Mouse (Mus musculus) lung, embryonic 16.5 days (tissue): Measurements from ENCODE around the gene Btnl2. TPM values are rescaled to one million over a fixed set of nuclear protein-coding genes. Genes with fewer than 3 reads are reported as not detected.

ENCODE experiments used
- ATAC-seq: fragments of 200-750 bp; cut with Nextera tagmentation; 2 replicates; pipeline ENCODE4 v1.8.0; 2017; ENCODE audit warnings: low read depth, mild to moderate bottlenecking, moderate library complexity
- H3K27ac ChIP-seq: fragments of 300-500 bp; sonication (generic); 2 replicates; pipeline ENCODE4 v1.5.1; 2014; ENCODE audit warnings: mild to moderate bottlenecking, control low read depth, low read length
- H3K27me3 ChIP-seq: fragments of 300-500 bp; sonication (generic); 2 replicates; pipeline ENCODE4 v1.6.1; 2014; ENCODE audit warnings: low read depth, low read length, mixed read lengths; ENCODE audit not compliant: control insufficient read depth, insufficient read depth
- H3K36me3 ChIP-seq: fragments of 300-500 bp; sonication (generic); 2 replicates; pipeline ENCODE4 v1.6.1; 2014; ENCODE audit warnings: low read length; ENCODE audit not compliant: control insufficient read depth, insufficient read depth
- H3K4me1 ChIP-seq: fragments of 300-500 bp; sonication (generic); replicated peaks from 2 replicates; pipeline ENCODE4 v1.6.1; 2014; ENCODE audit warnings: low read length, mixed read lengths; ENCODE audit not compliant: control insufficient read depth, insufficient read depth
- H3K4me2 ChIP-seq: fragments of 300-500 bp; sonication (generic); 2 replicates; pipeline ENCODE4 v1.6.1; 2014; ENCODE audit warnings: low read depth, low read length, control low read depth
- H3K4me3 ChIP-seq: fragments of 300-500 bp; sonication (generic); 2 replicates; pipeline ENCODE4 v1.5.1; 2014; ENCODE audit warnings: mild to moderate bottlenecking, low read length, control low read depth
- H3K9ac ChIP-seq: fragments of 300-500 bp; sonication (generic); 2 replicates; pipeline ENCODE4 v1.6.1; 2014; ENCODE audit warnings: low read length, control low read depth
- H3K9me3 ChIP-seq: fragments of 300-500 bp; sonication (generic); 2 replicates; pipeline ENCODE4 v1.6.1; 2016; ENCODE audit warnings: low read length; ENCODE audit not compliant: control insufficient read depth
- WGBS: fragments of 180-500 bp; shearing (Covaris S2); extraction: QIAGEN DNeasy Blood & Tissue Kit; methylation state at CpG from one replicate; pipeline ENCODE4 v1.1.7; 2014; 5-methylcytosine and 5-hydroxymethylcytosine counted together
- polyA plus RNA-seq: library from polyadenylated mRNA; unstranded; fragments of >200 nt; fragmentation: Nextera tagmentation; extraction: Ambion mirVana; gene quantifications from 2 replicates; pipeline ENCODE4 v1.2.1, GENCODE M21; 2015

Gene Btnl2
- polyA plus RNA-seq, 1 experiment from 2014 or later = 0.09 TPM

GRCm38 (mm10) chr17:34313393-34313792 lies 41.2 kb upstream of the Btnl2 start:
- H3K9me3 ChIP-seq = no peaks in the 10 kb centered on the region
- no peak overlapping the region for H3K4me3 ChIP-seq
- WGBS = 38% methylated on average over 3 of the region's 3 CpGs
- H3K4me1 ChIP-seq = no peaks in the 10 kb centered on the region; the same call in 1 of the 2 replicates
- no peak overlapping the region for H3K9ac ChIP-seq
- no peak overlapping the region for H3K27ac ChIP-seq
- no peaks in the 10 kb centered on the region for H3K27me3 ChIP-seq
- ATAC-seq = no peak
- H3K4me2 ChIP-seq = no peak overlapping the region
- no peaks in the 10 kb centered on the region for H3K36me3 ChIP-seq

GRCm38 (mm10) chr17:34314286-34314685 lies 40.3 kb upstream of the Btnl2 start:
- H3K27me3 ChIP-seq = no peaks in the 10 kb centered on the region
- no peak for ATAC-seq
- H3K9me3 ChIP-seq = no peaks in the 10 kb centered on the region
- H3K4me3 ChIP-seq = no peak overlapping the region
- WGBS = 56% methylated on average over 9 of the region's 9 CpGs
- no peak overlapping the region for H3K27ac ChIP-seq
- H3K4me1 ChIP-seq = no peaks in the 10 kb centered on the region; the same call in 1 of the 2 replicates
- H3K4me2 ChIP-seq = no peak overlapping the region
- H3K36me3 ChIP-seq = no peaks in the 10 kb centered on the region
- H3K9ac ChIP-seq = no peak overlapping the region

GRCm38 (mm10) chr17:34315512-34315911 lies 39.1 kb upstream of the Btnl2 start:
- Histone ChIP-seq H3K4me2 (no peak overlapping the region), H3K27me3 (no peaks in the 10 kb centered on the region), H3K36me3 (no peaks in the 10 kb centered on the region), H3K9me3 (no peaks in the 10 kb centered on the region), H3K4me1 (no peaks in the 10 kb centered on the region), H3K4me3 (no peak overlapping the region), H3K9ac (no peak overlapping the region), H3K27ac (no peak overlapping the region)
- no peak for ATAC-seq
- WGBS = 71% methylated on average over 1 of the region's 1 CpGs

GRCm38 (mm10) chr17:34316697-34317096 lies 37.9 kb upstream of the Btnl2 start:
- Histone ChIP-seq H3K4me1 (no peaks in the 10 kb centered on the region), H3K27ac (no peak overlapping the region), H3K27me3 (no peaks in the 10 kb centered on the region), H3K4me2 (no peak overlapping the region), H3K9ac (no peak overlapping the region), H3K36me3 (no peaks in the 10 kb centered on the region), H3K9me3 (no peaks in the 10 kb centered on the region), H3K4me3 (no peak overlapping the region)
- 59% methylated on average over 2 of the region's 2 CpGs for WGBS
- no peak for ATAC-seq

GRCm38 (mm10) chr17:34317275-34317674 lies 37.3 kb upstream of the Btnl2 start:
- Histone ChIP-seq H3K4me2 (no peak overlapping the region), H3K27me3 (no peaks in the 10 kb centered on the region), H3K4me3 (no peak overlapping the region), H3K9ac (no peak overlapping the region), H3K4me1 (no peaks in the 10 kb centered on the region), H3K36me3 (no peaks in the 10 kb centered on the region), H3K27ac (no peak overlapping the region), H3K9me3 (no peaks in the 10 kb centered on the region)
- no peak for ATAC-seq
- 34% methylated on average over 2 of the region's 2 CpGs for WGBS

GRCm38 (mm10) chr17:34325436-34325835 lies 29.2 kb upstream of the Btnl2 start, which contains the start of gene H2-Eb2:
H2-Eb2 (plus strand) TSS chr17:34325665.
- Histone ChIP-seq H3K27ac (no peak within 1 kb of the TSS), H3K9me3 (no peaks in the 10 kb centered on the region), H3K9ac (no peak within 1 kb of the TSS), H3K36me3 (no peaks in the 10 kb centered on the region), H3K4me3 (no peak within 1 kb of the TSS), H3K4me2 (no peak within 1 kb of the TSS), H3K27me3 (no peaks in the 10 kb centered on the region), H3K4me1 (no peaks in the 10 kb centered on the region)
- ATAC-seq = no peak
- WGBS = 46% methylated on average over 4 of the region's 4 CpGs

GRCm38 (mm10) chr17:34326373-34326772 lies 28.2 kb upstream of the Btnl2 start:
- 70% methylated on average over 3 of the region's 3 CpGs for WGBS
- ATAC-seq = no peak
- H3K9me3 ChIP-seq = no peaks in the 10 kb centered on the region
- no peak overlapping the region for H3K4me2 ChIP-seq
- H3K36me3 ChIP-seq = no peaks in the 10 kb centered on the region
- H3K27me3 ChIP-seq = no peaks in the 10 kb centered on the region
- H3K4me3 ChIP-seq = no peak overlapping the region
- H3K4me1 ChIP-seq = no peaks in the 10 kb centered on the region
- H3K9ac ChIP-seq = no peak overlapping the region
- H3K27ac ChIP-seq = no peak overlapping the region

GRCm38 (mm10) chr17:34329807-34330206 lies 24.8 kb upstream of the Btnl2 start:
- no peak for ATAC-seq
- H3K4me2 ChIP-seq = no peak overlapping the region
- H3K27ac ChIP-seq = no peak overlapping the region
- H3K4me1 ChIP-seq = no peaks in the 10 kb centered on the region
- no peaks in the 10 kb centered on the region for H3K9me3 ChIP-seq
- H3K4me3 ChIP-seq = no peak overlapping the region
- H3K27me3 ChIP-seq = no peaks in the 10 kb centered on the region
- H3K36me3 ChIP-seq = no peaks in the 10 kb centered on the region
- 53% methylated on average over 2 of the region's 2 CpGs for WGBS
- no peak overlapping the region for H3K9ac ChIP-seq

GRCm38 (mm10) chr17:34331200-34331599 lies 23.4 kb upstream of the Btnl2 start:
- H3K4me1 ChIP-seq = no peaks in the 10 kb centered on the region
- no peaks in the 10 kb centered on the region for H3K27me3 ChIP-seq
- H3K27ac ChIP-seq = no peak overlapping the region
- WGBS = 86% methylated on average over 1 of the region's 1 CpGs
- no peak overlapping the region for H3K9ac ChIP-seq
- H3K4me3 ChIP-seq = no peak overlapping the region
- H3K9me3 ChIP-seq = no peaks in the 10 kb centered on the region
- no peak for ATAC-seq
- H3K36me3 ChIP-seq = no peaks in the 10 kb centered on the region
- no peak overlapping the region for H3K4me2 ChIP-seq
